Mouse (Mus musculus) lung, postnatal 0 days (tissue): ENCODE data around the gene Fchsd2.

Source experiments
- CTCF ChIP-seq: IDR thresholded peaks from 2 replicates; pipeline ENCODE4 v1.5.1; 2016; ENCODE audit warnings: antibody characterized with exemption, mild to moderate bottlenecking
- EP300 ChIP-seq: IDR thresholded peaks from 2 replicates; pipeline ENCODE4 v1.6.1; 2016; ENCODE audit warnings: antibody characterized with exemption, mild to moderate bottlenecking, control low read depth

- TF ChIP-seq CTCF = no peak
- no peak for TF ChIP-seq EP300
These were observed 121.0 kb downstream of the Fchsd2 start for GRCm38 (mm10) chr7:101213515-101214263.
